Mouse (Mus musculus): Measurements from ENCODE around the gene Best3. TPM values are rescaled to one million over a fixed set of nuclear protein-coding genes. Genes with fewer than 3 reads are reported as not detected.
A peak's percentile ranks its signal among the peaks of the same experiment; 100 is the strongest.

Gene Best3
- total RNA-seq, 2 experiments from 2014 or later = 0.28 TPM

GRCm38 (mm10) chr10:116972509-116972908, 13.6 kb upstream of the Best3 start, which contains the start of gene Gm10271:
TSS of gene Gm10271 (minus strand) at chr10:116972609.
- DNase-seq (ENCODE audit: extremely low spot score in 1 of 2, low spot score in 2 of 2) = no peak
- intact Hi-C loops (cut with DNase I) = no loop called here

DNA sequence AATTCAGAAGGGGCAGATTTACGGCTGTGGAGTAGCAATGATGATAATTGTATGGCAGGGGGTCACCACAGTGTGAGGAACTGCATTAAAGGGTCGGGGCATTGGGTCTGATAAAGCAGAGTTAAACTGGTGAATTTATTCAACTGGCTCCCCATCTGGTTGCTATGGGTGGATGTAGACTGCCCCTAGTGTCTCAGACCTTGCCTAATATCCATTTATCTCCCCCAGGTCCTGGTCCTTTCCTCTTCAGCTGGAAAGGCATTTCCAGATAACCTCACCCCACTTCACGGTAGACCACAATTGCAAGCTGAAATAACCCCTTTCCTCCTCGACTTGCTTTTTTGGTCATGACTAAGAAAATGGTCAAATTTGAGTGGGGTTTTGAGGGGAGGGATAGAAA, 8.7 kb upstream of the Best3 start:
- DNase-seq (ENCODE audit: extremely low spot score in 1 of 2, low spot score in 2 of 2) = no peak
- intact Hi-C loops (cut with DNase I) = no loop called here

DNA sequence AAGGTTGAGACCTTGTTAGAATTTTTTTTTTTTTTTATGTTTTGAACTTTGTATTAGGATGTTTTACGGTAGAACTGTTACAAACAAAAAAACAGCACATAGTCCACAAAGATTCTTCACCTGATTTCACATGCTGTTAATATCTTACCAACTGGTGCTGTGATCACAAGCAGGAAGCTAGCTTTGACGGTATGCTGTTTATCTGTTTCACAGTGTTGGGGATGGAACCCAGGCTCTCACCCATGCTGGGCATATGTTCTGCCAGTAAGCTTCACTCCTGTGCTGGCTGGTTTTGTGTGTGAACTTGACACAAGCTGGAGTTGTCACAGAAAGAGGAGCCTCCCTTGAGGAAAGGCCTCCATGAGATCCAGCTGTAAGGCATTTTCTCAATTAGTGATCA, 8.3 kb upstream of the Best3 start:
- no peak for DNase-seq (ENCODE audit: extremely low spot score in 1 of 2, low spot score in 2 of 2)
- intact Hi-C loops (cut with DNase I) = no loop called here

DNA sequence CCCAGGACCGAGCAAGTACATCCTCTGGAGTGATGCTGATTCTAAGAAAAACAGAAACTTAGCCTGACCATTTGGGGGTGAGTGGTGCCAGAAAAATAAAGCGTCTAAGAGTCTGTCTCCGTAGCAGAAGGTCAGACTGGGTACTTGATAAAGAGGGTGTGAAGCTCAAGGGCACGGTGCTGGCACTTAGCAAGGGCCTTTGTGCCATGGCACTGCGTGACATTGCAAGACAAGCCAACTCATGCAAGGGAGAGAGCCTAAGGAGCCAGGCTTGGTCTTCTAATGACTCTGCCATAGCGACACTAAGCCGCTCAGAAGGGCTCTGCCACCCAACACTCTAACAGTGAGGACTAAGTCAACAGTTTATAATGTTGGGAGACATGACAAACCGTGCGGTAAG, 7.3 kb upstream of the Best3 start:
- no peak for DNase-seq (ENCODE audit: extremely low spot score in 1 of 2, low spot score in 2 of 2)
- intact Hi-C loops (cut with DNase I) = no loop called here

- intact Hi-C loops (cut with DNase I) = loop anchor here (5.0 kb wide), 1 partner anchor 52 kb away; no protein-coding TSS in a partner anchor
- no peak for DNase-seq (ENCODE audit: extremely low spot score in 1 of 2, low spot score in 2 of 2)
Observed at GRCm38 (mm10) chr10:116980273-116980672, 5.8 kb upstream of the Best3 start.

- DNase-seq (ENCODE audit: extremely low spot score in 1 of 2, low spot score in 2 of 2) = no peak
- intact Hi-C loops (cut with DNase I) = loop anchor here (5.0 kb wide), 1 partner anchor 51 kb away; no protein-coding TSS in a partner anchor
Observed at GRCm38 (mm10) chr10:116980888-116981287, 5.2 kb upstream of the Best3 start.

DNA sequence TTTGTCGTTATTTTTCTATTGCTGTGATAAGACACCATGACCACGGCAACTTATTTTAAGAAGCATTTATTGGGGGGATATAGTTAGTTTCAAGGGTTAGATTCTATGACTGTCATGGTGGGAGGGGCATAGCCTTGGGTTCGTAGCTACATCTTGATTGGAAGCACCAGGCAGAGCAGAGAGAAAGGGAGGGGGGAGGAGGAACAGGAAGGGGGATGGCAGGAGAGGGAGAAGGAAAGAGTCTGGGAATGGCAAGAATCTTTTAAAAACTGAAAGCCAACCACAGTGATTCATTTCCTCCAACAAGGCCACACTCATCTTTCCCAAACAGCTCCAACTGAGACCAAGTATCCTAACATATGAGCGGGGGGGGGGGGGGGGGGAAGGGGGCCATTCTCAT, 3.6 kb upstream of the Best3 start:
- intact Hi-C loops (cut with DNase I) = loop anchor here (5.0 kb wide), 1 partner anchor 50 kb away; no protein-coding TSS in a partner anchor
- DNase-seq (ENCODE audit: extremely low spot score in 1 of 2, low spot score in 2 of 2) = no peak

- intact Hi-C loops (cut with DNase I) = loop anchor here (5.0 kb wide), 1 partner anchor 47 kb away; no protein-coding TSS in a partner anchor
- no peak for DNase-seq (ENCODE audit: extremely low spot score in 1 of 2, low spot score in 2 of 2)
Observed at GRCm38 (mm10) chr10:116984836-116985235, 1.3 kb upstream of the Best3 start.

- no peak for DNase-seq (ENCODE audit: extremely low spot score in 1 of 2, low spot score in 2 of 2)
- intact Hi-C loops (cut with DNase I) = no loop called here
Observed at GRCm38 (mm10) chr10:116993971-116994370, 7.9 kb downstream of the Best3 start.

DNA sequence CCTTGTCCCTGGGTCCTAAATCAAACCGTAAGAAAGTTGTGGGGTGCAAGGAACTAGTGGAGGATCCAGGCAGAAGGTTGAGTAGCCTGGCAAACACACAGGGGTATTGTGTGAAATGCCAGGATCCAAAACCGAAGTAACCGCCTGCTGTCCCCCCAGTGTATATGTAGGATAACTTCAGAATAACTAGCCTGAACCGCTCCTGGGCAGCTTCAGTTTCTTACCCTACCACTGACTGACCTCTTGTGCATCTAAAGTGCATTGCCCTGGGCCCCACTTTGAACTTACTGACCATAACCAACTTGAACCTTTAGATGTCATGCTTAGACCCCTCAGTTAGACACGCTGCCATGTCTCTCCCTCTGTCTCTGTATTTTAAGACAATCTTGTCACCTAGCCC, 9.0 kb downstream of the Best3 start:
- DNase-seq (ENCODE audit: extremely low spot score in 1 of 2, low spot score in 2 of 2) = no peak
- intact Hi-C loops (cut with DNase I) = no loop called here

DNA sequence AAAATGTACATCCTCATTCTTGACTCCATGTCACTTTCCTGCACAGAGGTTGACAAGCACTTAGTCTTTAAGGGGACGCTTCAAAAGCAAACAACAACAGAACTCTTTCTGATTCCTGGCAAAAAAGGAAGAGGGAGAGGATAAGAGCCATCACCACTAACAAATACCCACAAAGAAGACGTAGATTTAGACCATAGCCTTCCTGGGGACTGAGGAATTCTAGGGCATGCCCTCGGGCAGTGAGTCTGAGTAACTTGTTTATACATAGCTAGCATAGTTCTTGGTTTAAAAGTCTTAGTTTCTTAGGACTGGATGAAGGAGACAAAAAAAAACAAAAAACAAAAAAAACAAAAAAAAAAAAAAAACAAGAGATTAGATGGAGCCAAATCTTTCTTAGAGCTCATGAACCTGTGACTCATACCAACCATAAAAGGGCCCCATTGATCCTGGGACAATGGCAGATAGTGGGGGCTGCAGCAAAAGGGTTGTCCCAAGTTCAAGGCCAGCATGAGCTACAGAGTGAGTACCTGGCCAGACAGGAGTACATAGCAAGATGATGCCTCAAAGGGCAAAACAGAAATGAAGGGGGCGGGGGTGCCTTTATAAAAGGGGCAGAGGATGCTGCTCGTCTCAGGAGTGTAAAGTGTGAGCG, 9.6 kb downstream of the Best3 start:
- DNase-seq (ENCODE audit: extremely low spot score in 1 of 2, low spot score in 2 of 2) = no peak
- intact Hi-C loops (cut with DNase I) = no loop called here

DNA sequence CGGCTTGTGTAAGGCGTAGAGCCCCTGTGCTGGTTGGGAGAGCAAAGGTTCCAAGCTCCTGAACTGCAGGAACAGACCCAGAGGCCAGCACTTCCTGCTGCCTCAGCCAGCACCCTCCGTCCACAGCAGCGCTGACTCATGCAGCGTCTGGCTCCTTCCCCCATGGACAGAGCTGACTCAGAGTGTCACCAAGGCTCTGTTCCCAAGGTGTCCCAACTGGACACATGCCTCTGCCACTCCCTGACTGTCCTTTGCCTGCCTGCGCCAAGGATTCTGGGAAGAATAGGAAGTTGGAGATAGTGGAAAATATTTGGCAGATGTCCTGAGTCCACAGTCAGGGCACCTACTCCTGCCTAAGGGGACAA, 10.1 kb downstream of the Best3 start:
- intact Hi-C loops (cut with DNase I) = no loop called here

DNA sequence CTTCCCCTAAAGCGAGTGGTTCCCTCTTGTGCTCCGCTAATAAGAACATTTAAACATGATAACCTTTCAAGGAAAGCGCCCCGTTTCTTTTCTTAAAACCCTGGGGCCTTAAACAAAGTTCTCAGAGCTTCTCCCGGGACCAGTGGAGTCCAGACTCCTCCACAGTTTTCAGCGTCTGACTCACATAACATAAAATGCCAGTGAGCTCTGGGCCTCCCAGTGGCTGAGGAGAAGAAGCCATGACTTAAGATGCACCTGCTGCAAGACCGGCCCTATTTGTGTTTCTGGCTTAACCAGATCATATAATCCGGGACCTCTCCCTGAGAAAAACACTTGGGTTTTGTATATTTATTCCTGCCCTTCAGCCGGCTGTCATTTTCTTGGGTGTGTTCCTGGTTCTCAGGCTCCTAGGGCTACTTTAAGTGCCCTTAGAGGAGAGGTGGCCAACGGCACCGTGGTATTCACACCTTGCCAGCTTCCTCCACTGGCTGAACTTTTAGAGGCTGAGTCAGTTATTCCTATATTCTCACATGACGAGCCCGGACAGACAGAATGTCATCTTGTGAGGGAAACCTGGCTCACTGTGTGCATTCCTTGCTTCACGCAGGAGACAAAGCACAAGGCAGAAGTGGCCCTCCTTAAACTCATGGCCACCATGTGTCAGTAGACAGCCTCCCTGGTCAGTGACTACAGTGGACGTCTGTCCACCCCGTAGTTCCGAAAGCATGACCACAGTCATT, 12.8 kb downstream of the Best3 start:
- intact Hi-C loops (cut with DNase I) = no loop called here
- DNase-seq (ENCODE audit: extremely low spot score in 1 of 2, low spot score in 2 of 2) = no peak

More for the DNA sequence above, 10.1 kb downstream of the Best3 start:
- DNase-seq (ENCODE audit: extremely low spot score in 1 of 2, low spot score in 2 of 2) = peak in 1 of 2 experiments; percentile 39

DNA sequence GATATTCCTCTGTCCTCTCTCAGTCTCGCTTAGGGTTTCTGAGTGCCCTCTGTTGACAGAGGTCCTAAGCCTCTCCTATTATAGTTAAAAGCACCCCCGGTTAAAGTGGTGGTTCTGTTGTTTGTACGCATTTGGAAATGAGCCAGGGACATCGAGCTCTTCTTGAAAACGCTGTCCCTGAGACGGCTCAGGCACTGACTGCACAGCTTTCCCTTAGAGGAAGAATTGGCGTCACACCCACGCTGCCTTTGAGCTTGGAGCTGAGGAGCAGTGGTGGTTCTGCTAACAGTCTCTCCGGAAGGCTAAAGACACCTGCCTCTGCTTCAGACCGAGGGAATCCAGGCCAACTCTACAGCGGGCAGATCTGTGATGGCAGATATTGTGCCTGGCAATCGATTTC, 14.9 kb downstream of the Best3 start:
- intact Hi-C loops (cut with DNase I) = no loop called here
- DNase-seq (ENCODE audit: extremely low spot score in 1 of 2, low spot score in 2 of 2) = no peak

DNA sequence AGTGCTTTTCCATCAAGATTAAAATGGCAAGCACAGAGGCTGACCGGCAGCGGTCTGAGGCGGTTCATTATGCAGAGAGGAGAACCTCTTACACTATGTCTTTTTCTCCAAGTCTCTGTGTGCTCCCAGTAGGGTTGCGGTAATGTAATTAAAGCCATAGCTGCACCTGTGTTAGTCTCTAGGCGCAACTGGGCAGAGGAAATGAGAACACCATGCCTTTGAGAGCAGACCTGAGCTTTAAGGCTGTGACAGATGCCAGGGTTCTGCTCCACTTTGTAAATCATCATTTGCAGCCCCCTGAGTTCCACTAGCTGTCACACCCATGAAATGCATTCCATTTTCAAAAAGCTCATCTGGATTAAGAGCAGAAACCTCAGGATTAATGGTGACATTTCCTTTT, 18.6 kb downstream of the Best3 start:
- intact Hi-C loops (cut with DNase I) = no loop called here
- DNase-seq (ENCODE audit: extremely low spot score in 1 of 2, low spot score in 2 of 2) = no peak

- intact Hi-C loops (cut with DNase I) = no loop called here
- DNase-seq (ENCODE audit: extremely low spot score in 1 of 2, low spot score in 2 of 2) = no peak
Observed at GRCm38 (mm10) chr10:117005707-117006464, 19.8 kb downstream of the Best3 start.

DNA sequence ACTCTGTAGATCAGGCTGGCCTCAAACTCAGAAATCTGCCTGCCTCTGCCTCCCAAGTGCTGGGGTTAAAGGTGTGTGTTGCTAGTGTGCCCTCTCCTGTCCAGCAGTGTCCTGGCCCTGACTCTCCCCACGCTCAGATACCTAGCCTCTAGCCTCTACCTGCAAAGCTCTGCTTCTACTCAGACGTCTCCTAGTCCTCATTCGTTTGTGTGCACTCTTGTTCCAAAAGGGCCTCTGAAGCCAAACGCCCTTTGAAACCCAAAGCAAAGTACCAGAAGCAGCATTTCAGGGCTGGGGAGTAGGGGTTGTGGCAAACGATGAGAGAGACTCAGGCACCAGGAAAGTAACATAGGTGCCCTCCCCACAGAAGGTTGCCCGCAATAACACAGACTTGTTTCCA, 23.6 kb downstream of the Best3 start:
- DNase-seq (ENCODE audit: extremely low spot score in 1 of 2, low spot score in 2 of 2) = no peak
- intact Hi-C loops (cut with DNase I) = no loop called here

- intact Hi-C loops (cut with DNase I) = no loop called here
- DNase-seq (ENCODE audit: extremely low spot score in 1 of 2, low spot score in 2 of 2) = no peak
Observed at GRCm38 (mm10) chr10:117011047-117011446, 24.9 kb downstream of the Best3 start.

DNA sequence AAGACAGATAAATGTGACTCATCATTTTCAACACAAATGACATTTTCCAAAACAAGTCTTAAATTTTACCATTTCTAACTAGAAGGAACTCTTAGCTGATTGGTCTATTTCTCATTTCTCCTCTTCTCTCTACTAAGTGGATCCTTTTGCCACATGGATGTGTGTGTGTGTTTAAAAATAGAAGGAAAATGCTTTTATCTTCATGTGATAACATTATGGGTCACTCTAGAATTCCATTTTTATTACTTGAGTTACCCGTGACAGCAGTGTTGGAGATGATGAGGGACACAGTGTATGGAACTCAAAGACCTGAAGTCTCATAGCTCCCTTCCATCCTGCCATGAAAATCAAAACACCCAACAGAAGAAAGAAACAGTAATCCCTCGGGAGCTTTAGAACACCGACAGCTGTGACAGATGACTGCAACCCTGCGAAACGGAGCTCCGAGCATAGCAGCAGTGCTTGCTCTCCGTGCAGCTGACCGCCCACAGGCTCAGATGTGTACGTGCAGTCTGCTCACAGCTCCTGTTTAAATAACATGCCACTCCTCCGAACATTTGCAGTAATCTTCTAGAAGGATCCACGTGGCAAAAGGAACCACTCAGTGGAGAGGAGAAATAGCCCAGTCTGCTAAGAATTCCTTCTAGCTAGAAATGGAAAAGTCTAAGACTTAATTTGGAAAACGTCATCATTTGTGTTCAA, 27.7 kb downstream of the Best3 start:
- peak; percentile 31 to 51 for DNase-seq (ENCODE audit: extremely low spot score in 1 of 2, low spot score in 2 of 2)
- intact Hi-C loops (cut with DNase I) = no loop called here

All from left cerebral cortex, postnatal 10 days (tissue).